Mouse (Mus musculus): Measurements from ENCODE around the gene Hoxa10.

- TF ChIP-seq CTCF (IDR thresholded peaks at IDR 0.05) (no peak), EP300 (IDR thresholded peaks at IDR 0.05) (no peak)
Observed at GRCm38 (mm10) chr6:52234428-52235140, 6.1 kb downstream of the Hoxa10 start.
